Mouse (Mus musculus) kidney, adult 2 months (tissue): ENCODE measurements around the gene Orm3. TPM values are rescaled to one million over a fixed set of nuclear protein-coding genes. Genes with fewer than 3 reads are reported as not detected.

Experiments
- DNase-seq: peaks from one replicate; pipeline ENCODE4 v3.0.0; 2021
- H3K27ac ChIP-seq: fragments of 200-500 bp; 2 replicates; pipeline ENCODE4 v1.5.1; 2012; ENCODE audit warnings: low read depth, low read length, control low read depth, inconsistent platforms; ENCODE audit not compliant: insufficient read depth
- H3K27me3 ChIP-seq: fragments of 200-500 bp; replicated peaks from 2 replicates; pipeline ENCODE4 v1.6.1; 2012; ENCODE audit warnings: mild to moderate bottlenecking, moderate library complexity, low read length, inconsistent platforms; ENCODE audit not compliant: control insufficient read depth, insufficient read depth
- H3K36me3 ChIP-seq: fragments of 200-500 bp; 2 replicates; pipeline ENCODE4 v1.6.1; 2012; ENCODE audit warnings: mild to moderate bottlenecking, moderate library complexity, low read length, inconsistent platforms; ENCODE audit not compliant: control insufficient read depth, insufficient read depth
- H3K4me1 ChIP-seq: fragments of 200-500 bp; 2 replicates; pipeline ENCODE4 v1.6.1; 2011; ENCODE audit warnings: low read length; ENCODE audit not compliant: control insufficient read depth, insufficient read depth
- H3K4me3 ChIP-seq: fragments of 200-500 bp; 2 replicates; pipeline ENCODE4 v1.5.1; 2011; ENCODE audit warnings: mild to moderate bottlenecking, low read depth, low read length, control low read depth; ENCODE audit not compliant: insufficient read depth
- CTCF ChIP-seq: fragments of 200-500 bp; conservative IDR thresholded peaks from 2 replicates; pipeline ENCODE4 v1.5.1; 2011; ENCODE audit warnings: low read depth, mild to moderate bottlenecking, control low read depth, low read length, moderate library complexity, mixed read lengths; ENCODE audit not compliant: insufficient read depth, insufficient read length
- POLR2A ChIP-seq: fragments of 200-500 bp; IDR thresholded peaks from one replicate; pipeline ENCODE4 v1.6.1; 2011; ENCODE audit warnings: low read depth, low read length, control low read depth
- WGBS: fragments of 180-500 bp; shearing (Covaris S2); methylation state at CpG from one replicate; pipeline ENCODE4 v1.1.7; 2018; 5-methylcytosine and 5-hydroxymethylcytosine counted together
- polyA plus RNA-seq: library from polyadenylated mRNA; depleted of rRNA; stranded (reverse); fragments of >200 nt; gene quantifications from 2 replicates; pipeline ENCODE4 v1.2.3, GENCODE M21; 2012; rRNA removed

The Orm3 gene
- 0.14 and 0.38 TPM in 2 replicates for polyA plus RNA-seq

DNA sequence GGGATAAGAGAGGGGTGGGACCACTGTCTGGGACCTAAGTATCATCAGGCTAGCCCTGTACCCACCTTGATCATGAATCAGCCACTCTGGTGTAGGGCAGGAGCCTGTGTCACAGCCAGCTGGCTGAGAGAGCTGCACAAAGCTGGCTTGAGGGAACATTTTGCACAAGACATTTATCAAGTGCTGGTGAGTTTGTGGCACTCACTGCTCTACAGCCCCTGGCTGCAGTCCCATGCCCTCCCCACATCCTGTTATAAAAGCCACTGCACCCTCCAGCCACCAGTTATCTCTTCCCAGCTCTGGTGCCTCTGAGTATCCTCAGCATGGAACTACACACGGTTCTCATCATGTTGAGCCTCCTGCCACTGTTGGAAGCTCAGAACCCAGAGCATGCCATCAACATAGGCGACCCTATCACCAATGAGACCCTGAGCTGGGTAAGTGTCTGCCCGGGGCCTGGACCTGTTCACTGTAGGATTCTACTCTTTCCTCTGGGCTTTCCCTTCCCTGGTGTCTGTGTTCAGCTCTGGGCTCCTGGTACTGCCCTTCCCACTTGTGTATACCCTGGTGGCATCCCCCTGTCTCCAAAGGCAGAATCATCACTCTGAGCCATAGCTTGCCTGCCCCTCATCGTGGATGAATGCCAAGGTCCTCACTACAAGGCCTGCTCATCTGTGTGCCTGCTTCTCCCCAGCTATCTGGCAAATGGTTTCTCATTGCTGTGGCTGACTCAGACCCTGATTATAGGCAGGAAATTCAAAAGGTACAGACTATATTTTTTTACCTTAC lies at the start of gene Orm3:
Orm3 (plus strand) TSS at position 286 of the 789 bp plus-strand sequence.
- Histone ChIP-seq H3K27me3 (no peaks in the 10 kb centered on the region), H3K4me1 (no peaks in the 10 kb centered on the region), H3K27ac (no peak within 1 kb of the TSS), H3K36me3 (no peaks in the 10 kb centered on the region), H3K4me3 (no peak within 1 kb of the TSS)
- 74% methylated on average over 4 of the region's 4 CpGs for WGBS
- no peak for DNase-seq
- TF ChIP-seq POLR2A, result no peak
- no peak for TF ChIP-seq CTCF

DNA sequence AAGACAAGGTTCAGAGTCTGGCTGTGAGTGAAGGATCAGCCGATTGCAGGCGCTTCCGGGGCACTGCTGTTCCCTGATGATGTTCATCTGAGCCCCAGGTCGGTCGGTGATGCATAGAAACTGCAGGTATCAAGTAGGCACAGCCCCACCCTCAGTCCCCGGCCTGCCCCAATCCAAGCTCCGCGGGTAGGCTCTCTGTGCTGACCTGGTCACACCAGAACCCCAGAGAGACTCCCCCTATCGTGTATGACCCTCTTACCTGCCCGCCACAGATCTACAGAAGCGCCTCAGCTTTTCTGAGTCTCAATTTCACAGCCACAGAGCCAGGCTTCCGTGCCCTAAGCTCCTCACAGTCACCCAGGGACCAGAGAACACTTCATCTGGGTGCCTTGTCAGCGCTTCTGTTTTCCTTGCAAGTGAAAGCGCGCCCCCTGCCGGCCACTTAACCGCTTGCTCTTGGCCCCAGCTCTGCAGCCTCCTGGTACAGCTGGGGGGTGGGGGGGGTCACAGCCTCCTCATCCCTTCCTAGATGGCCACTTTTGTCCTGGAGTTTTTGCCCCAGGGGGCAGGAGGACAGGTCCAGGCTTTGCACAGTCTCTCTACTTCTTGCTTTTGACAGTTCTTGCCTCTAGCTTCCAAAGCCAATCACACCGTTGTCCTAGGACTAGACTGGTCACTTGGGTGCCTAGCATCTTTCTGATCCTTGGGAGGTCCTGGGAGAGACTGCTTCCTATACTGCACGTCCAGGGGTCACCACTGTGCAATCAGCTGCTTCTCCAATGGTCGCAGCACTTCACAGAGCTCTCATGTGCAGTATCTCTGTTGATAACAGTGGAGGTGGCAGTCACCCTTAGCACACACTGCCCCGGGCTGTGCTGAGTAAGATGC lies 48.5 kb upstream of the Orm3 start:
- peak; percentile 73 for TF ChIP-seq CTCF
- TF ChIP-seq POLR2A, result no peak
- no peaks in the 10 kb centered on the region for H3K4me1 ChIP-seq
- no peaks in the 10 kb centered on the region for H3K27me3 ChIP-seq
- DNase-seq, result peak; percentile 92
- no peaks in the 10 kb centered on the region for H3K36me3 ChIP-seq
- no peak overlapping the region for H3K4me3 ChIP-seq
- 40% methylated on average over 21 of the region's 21 CpGs for WGBS
- H3K27ac ChIP-seq, result no peak overlapping the region

DNA sequence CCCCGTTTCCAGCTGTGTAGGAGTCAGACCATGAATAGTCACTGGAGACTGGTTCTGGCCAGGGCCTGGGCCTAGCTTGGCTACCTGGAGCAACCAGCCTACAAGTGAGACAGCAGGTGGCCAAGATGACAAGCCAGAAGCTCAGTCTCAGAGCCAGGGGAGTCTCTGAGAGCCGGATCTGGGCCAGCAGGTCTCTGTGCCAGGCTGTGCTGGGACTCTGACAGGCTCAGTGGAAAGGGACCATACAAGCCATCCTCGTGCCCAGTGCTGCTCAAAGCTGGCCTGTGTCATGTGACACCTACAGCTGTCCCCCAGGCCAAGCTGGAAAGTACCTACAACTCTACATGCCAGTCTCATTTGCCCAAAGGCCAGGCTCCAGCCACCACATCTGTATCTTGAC lies 47.6 kb upstream of the Orm3 start:
- DNase-seq, result no peak
- H3K4me3 ChIP-seq, result no peak overlapping the region
- WGBS, result 91% methylated on average over 3 of the region's 3 CpGs
- H3K27ac ChIP-seq, result no peak overlapping the region
- no peaks in the 10 kb centered on the region for H3K4me1 ChIP-seq
- no peaks in the 10 kb centered on the region for H3K36me3 ChIP-seq
- TF ChIP-seq POLR2A, result no peak
- TF ChIP-seq CTCF, result no peak
- H3K27me3 ChIP-seq, result no peaks in the 10 kb centered on the region

DNA sequence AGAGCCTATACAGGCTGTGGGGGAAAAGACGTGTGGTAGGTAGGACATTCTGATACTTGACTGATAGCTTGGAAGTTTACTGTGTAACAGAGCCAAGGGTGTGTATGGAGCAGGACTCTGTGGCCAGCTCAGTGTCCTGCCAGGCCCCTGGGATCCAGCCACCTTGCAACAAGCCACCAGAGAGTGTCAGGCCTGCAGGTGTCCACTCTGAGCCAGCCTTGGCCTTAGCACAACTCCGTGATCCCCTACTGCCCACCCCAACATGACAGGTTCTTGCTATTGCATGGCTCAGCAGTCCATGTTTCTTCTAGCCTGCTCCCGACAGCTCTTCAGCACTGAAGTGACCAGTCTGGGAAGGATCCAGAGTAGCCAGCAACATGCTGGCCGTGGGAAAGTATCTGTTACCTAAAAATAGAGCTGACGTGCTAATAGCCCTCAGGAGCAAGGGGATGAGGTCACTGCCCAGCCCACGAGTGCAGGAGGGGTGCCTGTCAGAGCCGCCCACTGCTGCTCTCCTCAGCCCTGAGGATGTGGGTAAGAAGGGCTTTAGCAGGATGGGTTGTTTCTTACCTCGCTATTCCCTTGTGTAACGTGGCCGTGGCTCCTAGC lies 45.6 kb upstream of the Orm3 start:
- no peaks in the 10 kb centered on the region for H3K4me1 ChIP-seq
- 69% methylated on average over 10 of the region's 10 CpGs for WGBS
- H3K27me3 ChIP-seq, result no peaks in the 10 kb centered on the region
- no peak for DNase-seq
- TF ChIP-seq POLR2A (no peak), CTCF (no peak)
- H3K4me3 ChIP-seq, result no peak overlapping the region
- no peak overlapping the region for H3K27ac ChIP-seq
- no peaks in the 10 kb centered on the region for H3K36me3 ChIP-seq

DNA sequence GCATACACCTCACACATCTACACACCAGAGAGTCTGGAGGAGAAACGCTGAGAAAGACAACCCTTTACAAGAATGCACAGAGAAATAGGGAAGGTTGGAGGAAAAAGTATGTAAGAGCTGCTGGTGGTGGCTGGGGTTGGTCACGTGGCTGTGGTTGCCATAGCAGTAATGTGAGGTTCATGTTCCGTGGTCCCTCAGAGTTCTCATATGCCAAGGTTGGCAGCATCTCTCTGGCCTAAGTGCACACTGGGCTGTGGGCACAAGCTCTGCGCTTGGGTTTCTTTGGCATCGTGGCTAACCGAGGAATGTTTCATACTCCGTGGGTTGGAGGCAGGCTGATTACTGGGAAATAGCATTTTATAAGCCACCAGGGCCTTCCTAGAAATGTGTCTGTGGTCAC lies 44.5 kb upstream of the Orm3 start:
- no peak for TF ChIP-seq CTCF
- TF ChIP-seq POLR2A, result no peak
- Histone ChIP-seq H3K36me3 (no peaks in the 10 kb centered on the region), H3K27me3 (no peaks in the 10 kb centered on the region), H3K4me3 (no peak overlapping the region), H3K4me1 (no peaks in the 10 kb centered on the region), H3K27ac (no peak overlapping the region)
- no peak for DNase-seq
- 91% methylated on average over 7 of the region's 7 CpGs for WGBS

DNA sequence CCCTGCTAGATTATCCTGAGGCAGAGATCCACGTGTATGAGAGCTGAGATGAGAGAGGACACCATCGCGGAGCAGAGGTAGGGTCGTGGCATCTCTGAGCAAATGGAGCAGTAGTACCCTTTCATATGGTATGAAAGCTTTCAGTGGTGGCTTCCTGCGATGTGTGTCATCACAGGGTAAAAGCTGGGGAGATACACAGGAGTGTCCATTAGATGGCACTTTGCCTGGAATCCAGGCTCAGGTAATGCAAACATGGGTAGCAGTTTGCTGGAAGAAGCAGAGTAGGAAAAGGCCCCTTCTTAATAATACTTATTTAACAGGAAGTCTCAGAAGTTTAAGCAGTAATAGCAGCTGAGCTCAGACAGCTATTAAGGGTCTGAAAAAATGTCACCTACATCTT lies 41.9 kb upstream of the Orm3 start:
- no peak for TF ChIP-seq POLR2A
- no peak for TF ChIP-seq CTCF

More for the DNA sequence above, 41.9 kb upstream of the Orm3 start:
- Histone ChIP-seq H3K4me1 (no peaks in the 10 kb centered on the region), H3K4me3 (no peak overlapping the region), H3K36me3 (no peaks in the 10 kb centered on the region), H3K27ac (no peak overlapping the region), H3K27me3 (no peaks in the 10 kb centered on the region)
- no peak for DNase-seq
- WGBS, result 86% methylated on average over 5 of the region's 5 CpGs
